Mouse (Mus musculus) heart, embryonic 14.5 days (tissue): ENCODE data around the gene Cypt3. TPM values are rescaled to one million over a fixed set of nuclear protein-coding genes. Genes with fewer than 3 reads are reported as not detected.

Experiments used
- ATAC-seq: fragments of 200-750 bp; cut with Nextera tagmentation; 2 replicates; pipeline ENCODE4 v1.8.0; 2017; ENCODE audit warnings: low read depth, moderate TSS enrichment; ENCODE audit not compliant: insufficient number of reproducible peaks, insufficient read depth, low FRiP score
- H3K27ac ChIP-seq, 2 experiments: fragments of 200-500 bp in 1 of 2; fragments of 300-500 bp in 1 of 2; sonication (generic) in 1 of 2; replicated peaks in 1 of 2; 2 replicates each; pipeline ENCODE4 v1.5.1; 2012 to 2014; ENCODE audit warnings: low read depth in 2 of 2, low read length in 2 of 2, control low read depth in 1 of 2, mild to moderate bottlenecking in 1 of 2, mixed read lengths in 1 of 2; ENCODE audit not compliant: control insufficient read depth in 1 of 2, insufficient read depth in 1 of 2
- H3K27me3 ChIP-seq: fragments of 300-500 bp; sonication (generic); 2 replicates; pipeline ENCODE4 v1.6.1; 2014; ENCODE audit warnings: mild to moderate bottlenecking, low read length, control low read depth; ENCODE audit not compliant: control insufficient read depth, insufficient read depth
- H3K36me3 ChIP-seq: fragments of 300-500 bp; sonication (generic); 2 replicates; pipeline ENCODE4 v1.6.1; 2014; ENCODE audit warnings: mild to moderate bottlenecking, control low read depth, low read length, mixed read lengths; ENCODE audit not compliant: control insufficient read depth, insufficient read depth
- H3K4me1 ChIP-seq, 2 experiments: fragments of 200-500 bp in 1 of 2; fragments of 300-500 bp in 1 of 2; sonication (generic) in 1 of 2; 2 replicates each; pipeline ENCODE4 v1.6.1; 2012 to 2014; ENCODE audit warnings: low read length in 2 of 2, control low read depth in 1 of 2, mixed read lengths in 1 of 2; ENCODE audit not compliant: control insufficient read depth in 2 of 2, insufficient read depth in 2 of 2
- H3K4me2 ChIP-seq: fragments of 300-500 bp; sonication (generic); 2 replicates; pipeline ENCODE4 v1.6.1; 2014; ENCODE audit warnings: mild to moderate bottlenecking, low read length
- H3K4me3 ChIP-seq, 2 experiments: fragments of 200-500 bp in 1 of 2; fragments of 300-500 bp in 1 of 2; sonication (generic) in 1 of 2; 2 replicates each; pipeline ENCODE4 v1.5.1; 2012 to 2014; ENCODE audit warnings: low read length in 2 of 2, mild to moderate bottlenecking in 2 of 2, control low read depth in 1 of 2, low read depth in 1 of 2, moderate library complexity in 1 of 2; ENCODE audit not compliant: control insufficient read depth in 1 of 2, insufficient read depth in 1 of 2
- H3K9ac ChIP-seq: fragments of 300-500 bp; sonication (generic); 2 replicates; pipeline ENCODE4 v1.6.1; 2014; ENCODE audit warnings: mild to moderate bottlenecking, low read length
- H3K9me3 ChIP-seq: fragments of 300-500 bp; sonication (generic); 2 replicates; pipeline ENCODE4 v1.6.1; 2016; ENCODE audit warnings: low read length, control low read depth; ENCODE audit not compliant: control insufficient read depth
- WGBS: fragments of 180-500 bp; shearing (Covaris S2); extraction: QIAGEN DNeasy Blood & Tissue Kit; methylation state at CpG from one replicate; pipeline ENCODE4 v1.1.7; 2014; 5-methylcytosine and 5-hydroxymethylcytosine counted together
- polyA plus RNA-seq: library from polyadenylated mRNA; unstranded; fragments of >200 nt; fragmentation: Nextera tagmentation; extraction: Ambion mirVana; gene quantifications from 2 replicates; pipeline ENCODE4 v1.2.1, GENCODE M21; 2014

The Cypt3 gene
- not detected in 2 replicates for polyA plus RNA-seq

DNA sequence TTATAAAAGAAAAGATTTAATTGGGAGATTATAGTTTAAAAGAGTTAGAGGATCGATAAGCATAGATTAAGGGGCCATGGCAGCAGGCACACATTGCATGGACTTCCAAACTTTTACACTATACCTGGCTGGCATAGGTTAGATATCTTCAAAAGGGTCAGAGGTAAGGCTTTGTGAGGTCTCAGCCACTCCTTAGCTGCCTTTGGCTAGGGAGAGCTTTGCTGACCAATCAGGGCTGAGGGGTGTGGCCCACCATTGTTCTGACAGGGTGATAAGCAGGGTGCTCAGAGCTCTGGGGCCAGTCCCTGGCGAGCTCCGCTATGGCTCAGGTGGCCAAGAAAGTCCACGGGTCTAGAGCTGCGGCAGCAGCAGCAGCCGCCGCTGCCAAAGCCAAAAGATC is at the start of gene Cypt3:
TSS of gene Cypt3 (plus strand) at position 301 of the 400 bp plus-strand sequence.
- no peak within 1 kb of the TSS for H3K9ac ChIP-seq
- no peaks in the 10 kb centered on the region for H3K4me1 ChIP-seq
- no peak for ATAC-seq
- no peaks in the 10 kb centered on the region for H3K27me3 ChIP-seq
- no peaks in the 10 kb centered on the region for H3K36me3 ChIP-seq
- WGBS, result 56% methylated on average over 7 of the region's 7 CpGs
- no peak within 1 kb of the TSS for H3K4me3 ChIP-seq
- no peaks in the 10 kb centered on the region for H3K9me3 ChIP-seq
- H3K27ac ChIP-seq, result no peak within 1 kb of the TSS
- H3K4me2 ChIP-seq, result no peak within 1 kb of the TSS

DNA sequence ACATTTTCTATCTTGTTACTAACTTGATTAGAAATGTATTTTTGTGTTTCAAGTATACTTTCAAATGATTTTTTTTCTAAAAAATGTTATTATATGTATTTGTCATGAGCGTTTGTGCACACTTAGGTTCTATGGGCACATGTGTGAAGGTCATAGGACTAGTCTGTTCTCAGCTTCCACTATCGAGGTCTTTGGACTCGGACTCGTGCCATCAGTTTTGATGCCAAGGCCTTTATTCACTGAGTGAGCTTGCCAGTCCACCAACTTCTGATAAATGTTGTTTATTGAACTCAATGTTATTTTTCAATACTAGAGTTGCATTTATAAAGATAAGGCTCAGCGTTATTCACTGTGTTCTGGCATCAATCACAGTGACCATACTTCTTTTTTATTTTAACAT is 42.9 kb upstream of the Cypt3 start:
- H3K27ac ChIP-seq, result no peak overlapping the region
- no peaks in the 10 kb centered on the region for H3K36me3 ChIP-seq
- no peaks in the 10 kb centered on the region for H3K27me3 ChIP-seq
- 79% methylated on average over 5 of the region's 5 CpGs for WGBS
- H3K4me2 ChIP-seq, result no peak overlapping the region
- H3K4me3 ChIP-seq, result no peak overlapping the region
- no peak for ATAC-seq
- H3K9me3 ChIP-seq, result no peaks in the 10 kb centered on the region
- H3K4me1 ChIP-seq, result no peaks in the 10 kb centered on the region
- no peak overlapping the region for H3K9ac ChIP-seq

DNA sequence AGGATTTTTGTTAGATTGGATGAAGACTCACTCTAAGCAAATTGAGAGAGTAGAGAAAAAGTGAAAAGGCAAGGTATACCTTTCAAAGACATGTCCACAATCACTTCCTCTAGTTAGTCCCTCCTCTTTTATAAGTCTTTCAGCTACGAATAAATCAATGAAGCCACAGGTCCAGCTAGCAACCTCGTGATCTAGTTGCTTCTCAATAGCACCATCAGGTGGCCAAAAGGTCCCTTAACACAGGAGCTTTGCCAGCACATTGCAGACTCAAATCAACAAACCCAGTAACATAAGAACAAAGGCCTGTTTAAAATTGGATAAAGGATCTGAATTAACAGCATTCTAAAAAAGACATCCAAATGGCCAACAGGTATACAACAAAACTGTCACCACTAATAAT is 30.0 kb upstream of the Cypt3 start:
- no peak for ATAC-seq
- H3K4me3 ChIP-seq, result no peak overlapping the region
- H3K4me1 ChIP-seq, result no peaks in the 10 kb centered on the region
- H3K27ac ChIP-seq, result no peak overlapping the region
- H3K9me3 ChIP-seq, result no peaks in the 10 kb centered on the region
- WGBS, result 21% methylated on average over 2 of the region's 2 CpGs
- H3K9ac ChIP-seq, result no peak overlapping the region
- no peaks in the 10 kb centered on the region for H3K36me3 ChIP-seq
- no peaks in the 10 kb centered on the region for H3K27me3 ChIP-seq
- no peak overlapping the region for H3K4me2 ChIP-seq

DNA sequence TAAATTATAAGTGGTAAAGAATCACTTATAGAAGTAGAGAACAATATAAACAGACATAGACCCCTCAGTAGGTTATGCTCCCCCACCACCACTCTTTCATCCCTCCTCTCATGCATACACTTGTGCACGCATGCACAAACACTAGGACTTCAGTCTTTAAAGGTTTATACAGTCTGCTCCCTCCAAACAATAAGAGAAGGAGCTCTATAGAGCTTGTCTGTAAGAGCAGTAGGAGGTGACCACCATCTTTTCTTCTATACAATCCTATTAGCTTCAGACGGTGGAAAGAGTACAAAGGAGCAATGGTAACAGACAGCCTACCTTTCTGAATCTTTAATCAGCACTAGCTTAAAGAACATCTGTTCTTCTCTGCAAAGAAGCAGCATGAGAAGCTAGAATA is 1.8 kb upstream of the Cypt3 start:
- H3K4me1 ChIP-seq, result no peaks in the 10 kb centered on the region
- H3K9me3 ChIP-seq, result no peaks in the 10 kb centered on the region
- ATAC-seq, result no peak
- H3K9ac ChIP-seq, result no peak overlapping the region
- H3K4me3 ChIP-seq, result no peak overlapping the region
- H3K27me3 ChIP-seq, result no peaks in the 10 kb centered on the region
- 59% methylated on average over 2 of the region's 2 CpGs for WGBS
- H3K27ac ChIP-seq, result no peak overlapping the region
- no peak overlapping the region for H3K4me2 ChIP-seq
- no peaks in the 10 kb centered on the region for H3K36me3 ChIP-seq

DNA sequence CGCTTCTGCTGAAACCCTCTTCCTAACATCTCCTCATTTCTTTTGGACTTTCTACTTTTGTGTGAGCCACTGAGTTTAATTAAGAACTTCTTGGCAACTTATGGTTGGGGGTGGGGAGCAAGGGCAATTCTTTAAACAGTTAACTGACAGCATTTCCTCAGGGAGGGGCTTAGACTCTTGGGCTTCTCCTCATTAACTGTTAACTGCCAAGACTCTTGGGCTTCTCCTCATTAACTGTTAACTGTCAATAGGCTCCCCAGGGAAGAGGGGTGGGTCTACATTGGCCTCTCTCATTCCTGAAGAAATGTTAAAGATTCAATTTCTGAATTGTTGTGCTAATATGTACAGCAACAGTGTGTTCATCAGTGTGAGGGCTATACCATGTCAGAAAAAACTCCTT is 6.3 kb downstream of the Cypt3 start:
- Histone ChIP-seq H3K4me2 (no peak overlapping the region), H3K36me3 (no peaks in the 10 kb centered on the region), H3K4me1 (no peaks in the 10 kb centered on the region), H3K4me3 (no peak overlapping the region), H3K27me3 (no peaks in the 10 kb centered on the region), H3K9ac (no peak overlapping the region), H3K27ac (no peak overlapping the region), H3K9me3 (no peaks in the 10 kb centered on the region)
- WGBS, result 64% methylated on average over 1 of the region's 1 CpGs
- ATAC-seq, result no peak

DNA sequence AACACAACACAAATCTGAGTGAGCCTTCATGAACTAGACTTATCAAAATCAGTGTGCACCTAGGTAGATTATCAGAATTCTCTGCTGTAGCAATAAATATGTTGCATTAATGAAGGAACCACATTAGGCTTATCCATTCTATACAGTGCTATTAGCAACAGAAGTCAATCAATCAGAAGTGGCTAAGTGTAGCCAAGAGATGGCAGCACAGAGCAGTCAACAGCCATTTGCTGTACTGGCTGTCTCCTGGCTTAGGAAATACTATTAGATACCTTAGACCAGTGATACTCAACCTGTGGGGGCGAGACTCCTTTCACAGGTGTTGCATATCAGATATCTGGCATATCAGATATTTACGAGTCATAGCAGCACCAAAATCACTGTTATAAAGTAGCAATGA is 41.2 kb downstream of the Cypt3 start:
- H3K9ac ChIP-seq, result no peak overlapping the region
- no peaks in the 10 kb centered on the region for H3K4me1 ChIP-seq
- no peaks in the 10 kb centered on the region for H3K36me3 ChIP-seq
- 33% methylated on average over 2 of the region's 2 CpGs for WGBS
- no peak overlapping the region for H3K27ac ChIP-seq
- no peak overlapping the region for H3K4me3 ChIP-seq
- no peak for ATAC-seq
- H3K9me3 ChIP-seq, result no peaks in the 10 kb centered on the region
- no peak overlapping the region for H3K4me2 ChIP-seq
- no peaks in the 10 kb centered on the region for H3K27me3 ChIP-seq

Other genes with a start within 250 kb of the Cypt3 start
- 17.2 and 17.4 TPM in 2 replicates for gene Ubqln2, start 60.4 kb upstream of the Cypt3 start, polyA plus RNA-seq
- 4.5 and 5.3 TPM in 2 replicates for gene Kctd12b, start 137.8 kb downstream of the Cypt3 start, polyA plus RNA-seq
- 88.5 and 99.3 TPM in 2 replicates for gene Nbdy, start 165.0 kb downstream of the Cypt3 start, polyA plus RNA-seq